Mouse (Mus musculus) liver, embryonic 12.5 days (tissue): ENCODE data around the gene Nfix. TPM values are rescaled to one million over a fixed set of nuclear protein-coding genes. Genes with fewer than 3 reads are reported as not detected.
"Not testable (repeated sequence)": the region's sequence is repeated elsewhere in the genome, so short reads cannot be mapped to it uniquely, and the experiment has no call there.

Source experiments
- ATAC-seq: fragments of 200-750 bp; cut with Nextera tagmentation; 2 replicates; pipeline ENCODE4 v1.8.0; 2017; ENCODE audit warnings: moderate number of reproducible peaks, mild to moderate bottlenecking, moderate library complexity
- H3K27ac ChIP-seq: fragments of 300-500 bp; sonication (generic); 2 replicates; pipeline ENCODE4 v1.5.1; 2016; ENCODE audit warnings: mild to moderate bottlenecking
- H3K27me3 ChIP-seq: fragments of 300-500 bp; sonication (generic); replicated peaks from 2 replicates; pipeline ENCODE4 v1.6.1; 2016; ENCODE audit warnings: mild to moderate bottlenecking, moderate library complexity
- H3K36me3 ChIP-seq: fragments of 300-500 bp; sonication (generic); 2 replicates; pipeline ENCODE4 v1.6.1; 2016; ENCODE audit warnings: mild to moderate bottlenecking, moderate library complexity
- H3K4me1 ChIP-seq: fragments of 300-500 bp; sonication (generic); 2 replicates; pipeline ENCODE4 v1.6.1; 2016
- H3K4me2 ChIP-seq: fragments of 300-500 bp; sonication (generic); 2 replicates; pipeline ENCODE4 v1.6.1; 2016; ENCODE audit warnings: mild to moderate bottlenecking, moderate library complexity
- H3K4me3 ChIP-seq: fragments of 300-500 bp; sonication (generic); 2 replicates; pipeline ENCODE4 v1.5.1; 2016; ENCODE audit warnings: mild to moderate bottlenecking, moderate library complexity
- H3K9ac ChIP-seq: fragments of 300-500 bp; sonication (generic); 2 replicates; pipeline ENCODE4 v1.6.1; 2016; ENCODE audit warnings: mild to moderate bottlenecking, moderate library complexity
- H3K9me3 ChIP-seq: fragments of 300-500 bp; sonication (generic); replicated peaks from 2 replicates; pipeline ENCODE4 v1.6.1; 2016; ENCODE audit warnings: mild to moderate bottlenecking, moderate library complexity
- WGBS: fragments of 180-500 bp; shearing (Covaris S2); methylation state at CpG from one replicate; pipeline ENCODE4 v1.1.7; 2016; ENCODE audit not compliant: insufficient replicate concordance; 5-methylcytosine and 5-hydroxymethylcytosine counted together
- polyA plus RNA-seq: library from polyadenylated mRNA; unstranded; fragments of >200 nt; fragmentation: Nextera tagmentation; extraction: Ambion mirVana; gene quantifications from 2 replicates; pipeline ENCODE4 v1.2.1, GENCODE M21; 2016

The Nfix gene
- polyA plus RNA-seq, 1 experiment from 2014 or later: 2.8 TPM

DNA sequence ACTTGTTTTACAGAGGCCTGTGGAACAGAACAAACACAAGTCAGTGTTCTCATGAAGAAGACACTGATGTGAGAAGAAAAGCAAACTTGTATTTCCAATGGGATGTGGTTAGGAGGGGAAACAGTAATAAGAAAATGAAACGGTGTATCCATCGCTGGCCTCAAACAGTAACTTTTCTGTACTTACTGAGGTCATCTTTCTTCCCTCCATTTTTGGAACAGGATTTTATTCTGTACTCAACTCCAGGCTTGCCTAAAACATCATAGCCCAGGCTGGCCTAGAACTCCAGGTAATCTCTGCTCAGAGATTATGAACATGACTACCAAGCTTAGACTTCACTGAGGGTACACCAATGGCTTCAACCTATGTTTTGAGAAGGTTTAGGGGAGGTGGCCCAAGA lies 39.3 kb upstream of the Nfix start:
- peak overlapping the region; percentile 95 for H3K27ac ChIP-seq
- peak overlapping the region; percentile 81 for H3K4me3 ChIP-seq
- peak overlapping the region; percentile 81 for H3K4me2 ChIP-seq
- no peak for ATAC-seq
- WGBS: 79% methylated on average over 2 of the region's 2 CpGs
- peaks cover 86% of the 10 kb centered on the region for H3K36me3 ChIP-seq
- H3K9ac ChIP-seq: peak overlapping the region; percentile 90
- no peaks in the 10 kb centered on the region for H3K9me3 ChIP-seq
- H3K27me3 ChIP-seq: no peaks in the 10 kb centered on the region
- peaks cover 91% of the 10 kb centered on the region for H3K4me1 ChIP-seq

DNA sequence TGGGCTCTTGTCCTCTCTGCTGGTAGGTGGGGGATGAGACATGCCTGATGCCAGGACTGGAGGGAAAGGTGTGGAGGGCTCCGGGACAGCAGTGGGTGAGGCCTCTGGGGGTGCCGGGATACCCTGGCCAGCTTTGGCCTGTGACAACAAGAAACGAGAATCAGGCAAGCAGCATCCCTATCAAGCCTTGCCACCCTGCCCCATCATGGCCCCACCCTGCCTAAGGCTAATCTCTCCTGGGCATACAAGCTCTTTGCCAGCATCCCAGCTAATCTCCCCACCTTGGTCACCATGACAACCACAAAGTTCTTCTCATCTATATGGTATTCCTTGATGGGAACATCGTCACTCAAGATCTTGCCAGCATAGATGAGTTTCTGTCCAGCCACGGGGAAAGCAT lies 38.4 kb upstream of the Nfix start:
- no peaks in the 10 kb centered on the region for H3K9me3 ChIP-seq
- H3K9ac ChIP-seq: peak overlapping the region; percentile 90
- peak; percentile 89 for ATAC-seq
- peak overlapping the region; percentile 81 for H3K4me3 ChIP-seq
- peaks cover 91% of the 10 kb centered on the region for H3K4me1 ChIP-seq
- H3K27ac ChIP-seq: peak overlapping the region; percentile 96
- H3K36me3 ChIP-seq: peaks cover 86% of the 10 kb centered on the region
- H3K27me3 ChIP-seq: no peaks in the 10 kb centered on the region
- H3K4me2 ChIP-seq: peak overlapping the region; percentile 81
- 33% methylated on average over 5 of the region's 5 CpGs for WGBS

DNA sequence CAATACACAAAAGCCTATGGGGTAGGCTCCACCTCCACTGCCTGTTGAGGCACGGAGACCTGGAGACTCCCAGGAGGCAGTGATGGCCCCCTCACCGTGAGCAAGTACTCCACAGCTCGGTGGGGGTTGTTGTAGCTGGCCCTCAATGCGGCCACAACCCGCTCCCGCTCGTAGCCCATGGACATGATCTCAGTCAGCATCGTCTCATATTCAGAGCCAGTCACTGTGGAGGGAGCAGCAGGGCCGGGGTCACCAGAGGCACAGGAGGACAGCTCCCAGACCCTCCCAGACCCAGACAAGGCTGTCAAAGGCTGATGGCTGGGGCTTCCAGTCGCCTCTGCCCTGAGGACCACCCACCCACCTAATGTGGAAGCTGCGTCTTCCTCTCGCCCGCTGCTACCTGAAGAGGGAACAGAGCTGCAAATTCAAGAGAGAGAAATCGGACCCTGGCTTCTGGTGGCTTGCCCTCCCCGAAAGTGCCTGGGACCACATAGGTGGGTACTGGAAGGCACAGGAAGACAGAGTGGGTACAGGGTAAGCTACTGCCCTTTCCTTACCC lies 37.8 kb upstream of the Nfix start:
- Histone ChIP-seq H3K4me2 (peak overlapping the region; percentile 81), H3K27me3 (no peaks in the 10 kb centered on the region), H3K4me1 (peaks cover 91% of the 10 kb centered on the region), H3K9me3 (no peaks in the 10 kb centered on the region), H3K36me3 (peaks cover 84% of the 10 kb centered on the region), H3K9ac (peak overlapping the region; percentile 88), H3K27ac (peak overlapping the region; percentile 96), H3K4me3 (peak overlapping the region; percentile 81)
- 78% methylated on average over 15 of the region's 15 CpGs for WGBS
- ATAC-seq: no peak

DNA sequence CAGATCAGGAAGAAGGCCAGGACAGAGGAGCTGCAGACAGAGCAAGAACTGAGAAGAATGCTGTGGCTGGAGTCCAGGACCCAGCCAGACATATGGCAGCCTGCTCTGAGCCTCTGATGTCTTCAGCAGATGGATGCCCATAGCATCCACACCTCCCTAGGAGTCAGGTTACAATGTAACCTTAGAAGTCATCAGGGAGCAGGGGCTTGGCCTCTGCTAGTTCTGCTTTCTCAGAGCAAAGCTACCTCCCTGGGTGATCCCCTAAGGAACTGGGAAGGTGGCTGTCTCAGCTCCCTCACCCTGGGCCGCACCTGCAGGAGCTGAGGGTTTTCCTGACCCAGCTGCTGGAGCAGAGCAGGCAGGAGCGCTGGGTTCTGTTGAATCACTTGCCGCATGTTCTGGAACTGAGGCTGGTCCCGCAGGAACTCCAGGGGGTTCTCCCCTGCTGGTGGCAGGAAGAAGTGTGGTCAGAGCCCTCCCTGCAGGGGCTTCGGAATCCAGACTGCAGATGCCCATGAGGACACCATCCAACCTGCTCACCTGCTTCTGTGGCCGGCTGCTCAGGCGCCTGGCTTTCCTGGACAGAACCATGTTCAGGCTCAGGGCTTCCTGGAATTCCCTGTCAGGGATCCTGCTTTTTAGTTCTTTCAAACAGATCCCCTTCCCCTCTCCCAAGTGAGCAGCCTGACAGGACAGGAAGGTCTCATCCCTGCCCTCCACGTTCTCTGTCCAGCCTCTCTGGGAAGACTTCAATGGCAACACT lies 37.2 kb upstream of the Nfix start:
- Histone ChIP-seq H3K27me3 (no peaks in the 10 kb centered on the region), H3K36me3 (peaks cover 77% of the 10 kb centered on the region), H3K4me3 (peak overlapping the region; percentile 81), H3K4me1 (peaks cover 87% of the 10 kb centered on the region), H3K9me3 (no peaks in the 10 kb centered on the region), H3K27ac (peak overlapping the region; percentile 96), H3K4me2 (peak overlapping the region; percentile 81), H3K9ac (peak overlapping the region; percentile 88)
- no peak for ATAC-seq
- WGBS: 74% methylated on average over 8 of the region's 8 CpGs

DNA sequence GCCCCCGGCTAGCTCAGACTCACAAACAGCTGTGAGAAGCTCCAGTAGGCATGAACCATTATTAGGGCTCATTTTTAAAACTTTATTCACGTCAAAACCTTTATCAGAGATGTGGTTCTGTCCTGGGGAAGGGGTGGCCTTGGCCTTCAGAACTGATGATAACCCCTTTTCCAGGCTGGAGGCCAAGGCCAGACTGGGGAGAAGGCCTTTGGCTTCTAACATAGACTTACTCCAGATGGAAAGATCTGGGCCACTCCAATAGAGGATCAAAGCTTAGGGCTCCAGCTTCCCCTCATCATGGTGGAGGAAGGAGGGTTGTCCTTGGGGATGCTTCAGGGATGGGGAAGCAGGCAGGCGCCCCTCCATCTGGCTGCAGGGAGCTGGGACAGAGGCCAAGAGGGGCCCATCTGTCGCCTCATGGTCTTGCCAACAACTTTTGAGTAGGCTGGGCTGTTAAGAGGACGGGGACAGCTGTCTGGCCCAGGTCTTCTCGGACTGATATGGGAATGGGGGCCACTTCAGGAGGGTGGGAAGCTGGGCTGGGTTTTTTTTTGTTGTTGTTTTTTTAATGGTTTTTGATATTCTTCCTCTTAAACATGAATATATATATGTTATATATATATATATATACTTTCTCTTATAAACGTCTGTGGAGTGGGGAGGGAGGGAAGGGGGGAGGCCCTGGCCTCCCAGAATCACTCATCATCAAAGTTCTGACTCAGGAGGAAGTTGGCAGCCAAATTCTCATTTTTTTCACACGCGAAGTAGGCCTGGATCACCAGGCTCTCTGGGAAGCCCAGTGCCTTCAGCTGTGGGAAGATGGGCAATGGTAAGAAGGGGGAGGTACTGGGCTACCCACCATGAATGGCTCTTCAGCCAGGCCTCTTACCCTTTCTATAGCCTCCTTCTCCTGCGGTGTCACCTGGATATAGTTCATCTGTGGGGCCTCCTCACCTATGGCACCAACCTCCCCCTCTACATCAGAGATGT lies 35.0 kb upstream of the Nfix start:
- peak overlapping the region; percentile 88 for H3K9ac ChIP-seq
- H3K27me3 ChIP-seq: no peaks in the 10 kb centered on the region
- peaks cover 64% of the 10 kb centered on the region for H3K36me3 ChIP-seq
- H3K4me1 ChIP-seq: peaks cover 78% of the 10 kb centered on the region
- no peaks in the 10 kb centered on the region for H3K9me3 ChIP-seq
- ATAC-seq: no peak
- H3K4me2 ChIP-seq: peak overlapping the region; percentile 81
- peak overlapping the region; percentile 97 for H3K4me3 ChIP-seq
- 75% methylated on average over 10 of the region's 10 CpGs for WGBS
- H3K27ac ChIP-seq: peak overlapping the region; percentile 96

DNA sequence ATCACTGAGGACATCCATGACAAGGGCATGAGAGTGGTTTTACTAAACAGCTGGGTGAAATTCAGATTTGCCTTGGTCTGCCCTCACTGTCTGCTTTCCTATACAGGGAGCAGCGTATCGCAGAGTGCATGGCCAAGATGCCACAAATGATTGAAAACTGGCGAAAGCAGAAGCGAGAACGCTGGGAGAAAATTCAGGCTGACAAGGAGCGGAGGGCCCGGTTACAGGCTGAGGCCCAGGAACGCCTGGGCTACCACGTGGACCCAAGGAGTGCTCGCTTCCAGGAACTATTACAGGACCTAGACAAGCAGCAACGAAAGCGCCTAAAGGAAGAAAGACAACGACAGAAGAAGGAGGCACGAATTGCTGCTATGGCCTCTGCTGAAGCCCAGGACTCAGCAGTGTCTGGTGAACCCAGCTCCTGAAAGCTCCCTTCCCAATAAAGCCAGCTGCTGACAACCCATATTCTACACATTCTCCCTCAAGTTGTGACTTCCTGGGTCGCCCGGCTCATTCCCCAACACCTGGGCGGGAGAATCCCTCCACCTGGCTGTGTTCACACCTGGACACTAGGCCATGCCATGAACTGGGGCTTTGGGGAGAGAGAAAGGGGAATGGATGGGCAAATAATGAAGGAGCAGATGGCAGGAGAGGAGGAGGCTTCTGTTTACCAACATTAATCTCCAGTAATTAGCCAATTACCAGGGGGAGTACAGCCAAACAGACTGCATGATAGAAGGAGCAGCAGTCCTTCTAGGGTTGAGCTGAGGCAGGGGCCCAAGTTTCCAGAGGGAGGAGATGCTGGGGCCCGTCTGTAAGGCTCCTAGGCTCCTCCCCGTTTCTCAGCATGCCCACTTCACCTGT lies 34.1 kb upstream of the Nfix start:
- H3K4me3 ChIP-seq: peak overlapping the region; percentile 97
- no peak for ATAC-seq
- no peaks in the 10 kb centered on the region for H3K27me3 ChIP-seq
- peaks cover 76% of the 10 kb centered on the region for H3K4me1 ChIP-seq
- H3K9ac ChIP-seq: peak overlapping the region; percentile 99
- 82% methylated on average over 19 of the region's 19 CpGs for WGBS
- peaks cover 65% of the 10 kb centered on the region for H3K36me3 ChIP-seq
- no peaks in the 10 kb centered on the region for H3K9me3 ChIP-seq
- H3K4me2 ChIP-seq: peak overlapping the region; percentile 79
- H3K27ac ChIP-seq: peak overlapping the region; percentile 96

DNA sequence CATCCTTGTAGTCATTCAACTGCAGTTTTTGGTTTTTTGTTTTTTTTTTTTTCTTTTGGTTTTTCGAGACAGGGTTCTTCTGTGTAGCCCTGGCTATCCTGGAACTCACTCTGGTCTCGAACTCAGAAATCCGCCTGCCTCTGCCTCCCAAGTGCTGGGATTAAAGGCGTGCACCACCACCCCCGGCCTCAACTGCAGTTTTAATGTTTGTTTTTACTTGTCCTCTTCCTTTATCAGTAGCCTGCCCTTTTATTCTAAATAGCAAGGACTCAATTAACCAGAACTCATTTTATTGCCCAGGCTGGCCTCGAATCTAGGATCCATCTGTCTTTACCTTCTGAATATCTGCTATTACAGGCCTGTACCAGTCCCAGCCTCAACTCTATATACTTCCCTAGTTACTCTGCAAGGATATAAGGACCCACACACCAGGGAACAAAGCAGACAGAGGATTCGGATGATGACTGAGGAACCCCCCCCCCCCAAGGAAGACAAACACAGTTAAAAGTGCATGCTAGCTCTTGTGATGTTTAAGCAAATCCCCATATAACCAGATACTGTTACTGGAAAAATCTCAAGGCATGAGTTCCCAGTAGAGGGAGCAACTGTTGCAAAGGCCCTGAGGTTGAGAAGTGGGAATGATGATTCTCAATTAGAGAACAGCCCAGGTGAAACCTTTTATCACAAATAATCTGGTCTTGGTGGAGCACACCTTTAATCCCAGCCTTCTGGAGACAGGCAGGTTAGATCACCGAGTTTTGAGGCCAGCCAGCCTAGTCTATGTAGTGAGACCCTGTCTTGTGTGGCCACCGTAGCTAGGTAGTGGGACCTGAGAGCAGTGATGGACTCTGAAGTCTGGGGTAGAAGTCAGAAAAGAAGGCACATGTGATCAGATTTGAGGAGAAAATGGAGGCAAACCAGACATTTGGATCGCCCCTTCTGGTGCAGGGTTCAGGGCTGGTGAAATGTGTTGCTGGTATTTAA lies 32.9 kb upstream of the Nfix start:
- Histone ChIP-seq H3K4me2 (peak overlapping the region; percentile 79), H3K36me3 (peaks cover 53% of the 10 kb centered on the region), H3K4me3 (peak overlapping the region; percentile 97), H3K9ac (peak overlapping the region; percentile 99), H3K27ac (peak overlapping the region; percentile 96), H3K4me1 (peaks cover 64% of the 10 kb centered on the region), H3K27me3 (no peaks in the 10 kb centered on the region), H3K9me3 (no peaks in the 10 kb centered on the region)
- ATAC-seq: no peak
- WGBS: 38% methylated on average over 10 of the region's 10 CpGs

DNA sequence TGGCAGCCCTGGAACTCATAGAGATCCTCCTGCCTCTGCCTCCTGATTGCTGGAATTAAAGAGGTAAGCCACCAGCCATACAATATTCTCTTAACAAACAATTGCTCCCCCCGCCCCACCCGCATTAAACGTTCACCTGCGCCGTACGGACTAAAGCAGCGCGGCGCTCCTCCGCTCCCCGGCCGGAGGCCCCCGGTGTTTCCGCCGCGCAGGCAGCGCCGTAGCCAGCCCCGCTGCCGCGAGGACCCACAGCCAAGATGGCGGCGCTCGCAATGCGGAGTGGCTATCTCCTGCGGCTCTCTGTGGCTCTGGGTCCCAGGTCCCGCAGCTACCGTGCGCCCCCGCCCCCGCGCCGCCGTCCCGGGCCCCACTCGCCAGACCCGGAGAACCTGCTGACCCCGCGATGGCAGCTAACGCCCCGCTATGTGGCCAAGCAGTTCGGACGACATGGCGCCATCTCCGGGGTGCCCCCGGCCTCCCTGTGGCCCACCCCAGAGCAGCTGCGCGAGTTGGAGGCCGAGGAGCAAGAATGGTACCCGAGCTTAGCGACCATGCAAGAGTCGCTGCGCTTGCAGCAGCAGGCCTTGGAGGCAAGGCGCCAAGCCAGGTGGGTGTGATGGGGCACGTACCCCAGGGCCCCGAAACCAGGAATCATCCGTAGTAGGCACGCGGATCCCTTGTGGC lies 32.0 kb upstream of the Nfix start:
- H3K36me3 ChIP-seq: peaks cover 45% of the 10 kb centered on the region
- H3K4me2 ChIP-seq: peak overlapping the region; percentile 79
- under 1% methylated on average over 59 of the region's 59 CpGs for WGBS
- H3K27me3 ChIP-seq: no peaks in the 10 kb centered on the region
- H3K9me3 ChIP-seq: no peaks in the 10 kb centered on the region
- peaks cover 58% of the 10 kb centered on the region for H3K4me1 ChIP-seq
- peak overlapping the region; percentile 96 for H3K27ac ChIP-seq
- peak; percentile 82 for ATAC-seq
- H3K9ac ChIP-seq: peak overlapping the region; percentile 99
- H3K4me3 ChIP-seq: peak overlapping the region; percentile 97

DNA sequence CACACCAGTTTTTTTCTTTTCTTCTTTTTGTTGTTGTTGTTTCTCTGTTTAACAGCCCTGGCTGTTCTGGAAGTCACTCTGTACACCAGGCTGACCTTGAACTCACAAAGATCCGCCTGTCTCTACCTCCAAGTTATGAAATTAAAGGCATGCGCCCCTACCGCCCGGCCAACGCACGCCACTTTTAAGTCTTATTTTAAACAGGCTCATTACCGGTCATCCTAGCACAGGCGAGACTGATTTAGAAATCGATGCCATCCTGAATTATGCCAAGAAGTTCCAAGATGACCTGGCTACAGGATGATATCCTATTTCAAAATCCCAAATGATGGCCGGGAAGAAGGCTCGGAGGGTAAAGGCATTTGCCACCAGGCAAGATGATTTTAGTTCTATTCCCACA lies 31.3 kb upstream of the Nfix start, which contains the start of gene Gadd45gip1:
Gadd45gip1 (plus strand) TSS at position 33 of the 400 bp plus-strand sequence.
- 31% methylated on average over 11 of the region's 11 CpGs for WGBS
- Histone ChIP-seq H3K9me3 (no peaks in the 10 kb centered on the region), H3K4me1 (peaks cover 58% of the 10 kb centered on the region), H3K27ac (peak within 1 kb of the TSS; percentile 96), H3K27me3 (no peaks in the 10 kb centered on the region), H3K36me3 (peaks cover 38% of the 10 kb centered on the region), H3K9ac (peak within 1 kb of the TSS; percentile 99), H3K4me3 (peak within 1 kb of the TSS; percentile 97), H3K4me2 (peak within 1 kb of the TSS; percentile 79)
- peak; percentile 31; the same call in 1 of the 2 replicates for ATAC-seq

DNA sequence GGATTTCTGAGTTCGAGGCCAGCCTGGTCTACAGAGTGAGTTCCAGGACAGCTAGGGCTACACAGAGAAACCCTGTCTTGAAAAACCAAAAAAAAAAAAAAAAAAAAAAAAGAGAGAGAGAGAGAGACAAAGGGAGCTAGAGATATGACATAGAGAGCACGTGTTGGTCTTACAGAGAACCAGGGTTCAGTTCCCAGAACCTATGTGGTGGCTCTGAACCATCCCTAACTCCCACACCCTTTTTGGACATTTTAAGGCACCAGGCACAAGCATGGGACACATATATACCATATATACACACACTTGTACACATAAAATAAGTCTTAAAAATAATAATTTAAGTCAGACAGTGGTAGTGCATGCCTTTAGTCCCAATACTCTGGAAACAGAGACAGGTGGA lies 26.4 kb upstream of the Nfix start:
- ATAC-seq: peak; percentile 59
- H3K27me3 ChIP-seq, H3K27ac ChIP-seq, H3K36me3 ChIP-seq, H3K9me3 ChIP-seq, H3K4me3 ChIP-seq: not testable (repeated sequence)
- H3K9ac ChIP-seq: peak overlapping the region; percentile 22; the same call in 1 of the 2 replicates
- peak overlapping the region; percentile 51; the same call in 1 of the 2 replicates for H3K4me2 ChIP-seq
- WGBS: 37% methylated on average over 2 of the region's 2 CpGs
- peaks cover 63% of the 10 kb centered on the region for H3K4me1 ChIP-seq
